Mouse (Mus musculus): ENCODE results near the gene Mpg.

Mpg gene

DNA sequence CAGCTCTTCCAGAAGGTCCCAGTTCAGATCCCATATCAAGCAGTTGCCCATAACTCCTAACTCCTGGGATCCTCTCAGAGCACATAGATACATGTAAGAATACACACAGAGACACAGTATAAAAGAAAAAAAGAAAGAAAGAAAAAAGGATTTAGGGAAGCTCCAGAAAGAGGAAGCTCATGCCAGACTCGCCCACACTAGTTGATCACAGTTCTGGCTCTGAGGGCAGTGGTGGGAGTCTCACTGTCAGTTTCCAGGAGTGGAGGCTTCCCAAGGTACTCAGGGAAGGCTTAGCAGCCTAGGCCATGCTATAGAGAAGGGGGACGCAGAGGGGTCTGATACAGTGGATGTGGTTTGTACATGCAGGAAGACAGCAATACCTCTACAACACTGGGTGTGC is 4.8 kb downstream of the Mpg start:
- no peak for DNase-seq (ENCODE audit: low read depth, low spot score)

DNA sequence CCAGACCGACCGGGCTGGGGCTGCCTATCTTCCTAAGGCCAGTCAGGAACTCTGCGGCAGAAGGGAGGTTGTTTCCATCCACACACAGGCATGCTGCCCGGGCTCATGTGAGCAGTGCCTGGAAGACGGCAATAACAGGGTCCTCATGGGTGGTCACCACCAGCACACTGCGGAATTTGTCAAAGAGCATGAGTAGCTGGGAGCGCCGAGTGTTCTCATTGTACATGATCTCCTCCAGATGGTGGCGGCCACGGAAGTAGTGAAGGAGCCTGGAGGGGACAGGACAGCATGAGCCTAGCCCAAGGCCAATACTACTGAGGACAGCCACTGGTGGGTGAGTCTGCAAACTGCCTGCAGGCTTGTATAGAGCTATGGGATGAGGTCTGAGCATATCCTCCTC is 6.5 kb downstream of the Mpg start:
- DNase-seq (ENCODE audit: low read depth, low spot score) = no peak

DNA sequence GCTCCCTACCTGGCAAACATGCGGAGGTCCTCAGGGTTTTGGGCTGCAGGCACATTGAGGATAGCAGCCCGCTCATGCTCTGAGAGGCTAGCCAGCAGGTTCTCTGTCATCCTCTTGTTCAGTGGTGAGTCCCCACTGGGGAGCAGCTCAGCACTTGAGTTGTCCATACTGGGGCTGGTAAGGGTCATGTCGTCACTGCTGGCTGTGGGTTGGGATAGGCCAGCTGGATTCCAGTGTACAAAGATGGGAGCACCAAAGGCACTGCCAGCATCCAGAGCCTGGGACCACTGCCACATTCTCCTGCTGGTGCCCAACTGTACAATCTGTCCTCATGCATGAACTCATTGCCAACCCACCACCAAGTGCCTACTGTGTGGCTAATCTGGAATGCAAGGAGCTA is 7.6 kb downstream of the Mpg start:
- DNase-seq (ENCODE audit: low read depth, low spot score) = no peak

- DNase-seq (ENCODE audit: low read depth, low spot score) = no peak
Observed at GRCm38 (mm10) chr11:32234816-32235485, 8.6 kb downstream of the Mpg start.

DNA sequence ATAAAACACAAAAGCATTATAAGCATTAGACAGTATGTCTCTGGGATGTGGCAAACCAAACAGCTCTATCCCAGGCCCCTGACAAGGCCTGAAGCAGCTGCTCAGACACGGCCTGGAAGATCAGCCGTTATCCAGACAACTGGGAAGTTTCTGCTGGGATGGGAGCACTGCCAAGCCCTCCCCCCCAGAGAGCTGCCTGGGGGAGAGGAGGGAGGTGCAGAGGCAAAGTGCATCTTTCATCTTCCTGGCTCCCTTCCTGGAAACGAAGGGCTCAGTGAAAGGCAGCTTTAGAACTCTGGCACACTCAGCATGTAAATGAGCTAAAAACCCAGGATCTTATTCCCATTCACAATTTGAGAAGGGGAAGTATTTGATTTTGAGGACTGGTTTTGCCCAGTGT is 9.3 kb downstream of the Mpg start:
- DNase-seq (ENCODE audit: low read depth, low spot score) = no peak

DNA sequence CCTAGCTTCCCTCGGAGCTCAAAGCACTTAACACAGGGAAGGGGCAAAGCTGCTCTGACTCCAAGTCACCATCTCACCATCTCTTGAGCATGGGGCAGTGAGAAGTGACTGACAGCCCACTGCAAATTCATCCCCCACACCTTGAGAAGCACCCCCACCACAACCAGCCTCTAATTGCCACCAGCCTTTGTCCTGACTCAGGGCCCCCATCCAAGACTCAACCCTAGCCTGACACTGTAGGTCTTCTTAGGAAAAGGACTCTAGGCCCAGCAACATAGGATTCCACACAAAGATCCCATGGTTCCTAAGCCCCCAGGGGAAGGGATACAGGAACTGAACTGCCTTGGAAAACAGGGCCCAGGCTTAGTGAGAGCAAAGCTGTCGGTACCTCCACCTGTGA is 9.8 kb downstream of the Mpg start:
- DNase-seq (ENCODE audit: low read depth, low spot score) = no peak

GRCm38 (mm10) chr11:32236712-32237410 is 10.6 kb downstream of the Mpg start:
- DNase-seq (ENCODE audit: low read depth, low spot score) = no peak

- DNase-seq (ENCODE audit: low read depth, low spot score) = no peak
Observed at GRCm38 (mm10) chr11:32237411-32237795, 11.1 kb downstream of the Mpg start.

DNA sequence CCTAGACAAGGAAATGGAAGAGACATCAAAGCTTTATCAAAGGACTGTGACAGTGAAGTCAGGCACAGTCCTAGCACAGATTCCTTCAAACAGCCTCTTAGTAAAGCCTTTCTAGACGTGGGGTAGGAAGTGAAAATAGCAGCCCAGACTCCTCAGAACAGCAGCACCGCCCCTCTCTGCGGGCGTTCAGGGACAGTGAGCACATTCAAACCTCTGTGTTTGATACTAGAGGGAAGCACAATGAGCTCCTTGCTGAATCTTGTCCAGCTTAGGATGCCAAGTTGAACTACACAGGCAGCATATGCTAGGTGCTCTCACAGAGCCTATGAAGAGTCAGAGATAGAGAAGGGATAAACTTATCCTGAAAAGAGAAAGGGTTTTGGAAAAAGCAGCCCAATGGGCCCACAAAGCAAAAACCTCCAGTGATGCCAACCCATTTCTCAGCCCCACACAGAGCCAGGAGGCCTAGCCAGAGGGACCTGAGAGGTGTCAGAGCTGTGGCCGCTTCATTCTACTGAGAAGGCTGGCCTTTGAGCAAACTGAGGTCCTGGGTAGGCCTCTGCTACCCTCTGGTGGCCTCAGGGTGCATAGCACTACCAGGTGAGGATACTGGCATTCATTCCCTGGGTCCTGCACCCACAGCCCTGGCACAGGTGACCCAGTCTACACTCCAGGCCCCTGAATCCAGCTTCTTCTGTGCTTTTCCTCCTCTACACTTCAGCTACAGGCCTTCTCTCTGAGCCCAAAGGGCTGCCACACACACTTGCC is 12.0 kb downstream of the Mpg start:
- DNase-seq (ENCODE audit: low read depth, low spot score) = no peak

DNA sequence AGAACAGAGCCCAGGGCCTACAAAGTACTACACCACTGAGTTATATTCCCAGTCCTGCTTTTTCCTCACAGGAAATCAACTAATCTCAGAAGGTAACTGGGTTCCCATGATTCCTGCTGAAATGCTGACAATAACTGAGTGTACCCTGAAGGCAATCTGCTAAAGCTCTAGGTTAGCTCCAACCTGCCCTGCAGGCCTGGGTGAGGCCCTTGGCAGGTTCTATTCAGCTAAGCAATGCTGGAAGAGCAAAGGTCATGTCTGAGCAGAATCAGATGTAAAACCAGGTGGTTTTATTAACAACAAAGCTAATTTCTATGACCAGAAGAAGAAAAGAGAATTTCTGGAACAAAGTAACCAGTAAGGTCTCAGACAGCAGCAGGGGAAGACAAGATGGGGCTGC is 15.1 kb downstream of the Mpg start:
- DNase-seq (ENCODE audit: low read depth, low spot score) = no peak

GRCm38 (mm10) chr11:32242209-32242608 is 15.9 kb downstream of the Mpg start:
- no peak for DNase-seq (ENCODE audit: low read depth, low spot score)

DNA sequence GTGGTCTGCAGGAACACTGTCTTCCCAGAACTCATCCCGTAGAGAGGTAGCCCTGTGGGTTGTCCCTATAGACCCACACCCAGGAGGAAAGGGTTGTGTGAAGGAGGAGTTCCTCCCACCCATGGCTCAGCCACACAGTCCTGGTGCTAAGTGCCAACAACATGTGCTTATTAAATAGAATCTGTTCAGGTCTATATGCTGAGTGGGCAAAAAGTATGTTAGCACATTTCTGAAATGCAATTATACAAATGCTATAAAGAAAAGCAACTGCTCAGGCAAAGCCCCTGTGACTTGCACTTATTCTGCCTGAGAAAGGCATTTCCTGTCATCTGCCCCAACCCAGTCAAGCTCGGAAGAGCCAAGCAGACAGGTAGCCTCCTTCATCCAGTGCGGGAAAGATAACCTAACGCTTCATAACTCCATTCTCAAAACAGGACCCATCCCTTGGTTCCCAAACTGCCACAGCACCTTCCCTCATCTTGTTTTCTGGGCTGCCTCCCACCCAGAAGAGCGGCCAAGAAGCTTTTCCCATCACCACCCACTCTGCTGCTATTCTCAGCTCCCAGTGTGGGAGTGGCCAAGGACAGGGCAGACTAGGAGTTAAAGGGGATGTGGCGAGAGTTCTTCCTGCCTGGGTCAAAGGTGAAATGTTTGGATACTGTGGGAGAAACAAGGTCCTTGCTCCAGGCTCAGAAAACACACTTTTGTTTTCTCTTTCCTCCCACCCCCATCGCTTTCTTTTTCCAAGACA is 17.1 kb downstream of the Mpg start:
- no peak for DNase-seq (ENCODE audit: low read depth, low spot score)

GRCm38 (mm10) chr11:32244064-32244463 is 17.8 kb downstream of the Mpg start:
- DNase-seq (ENCODE audit: low read depth, low spot score) = no peak

- DNase-seq (ENCODE audit: low read depth, low spot score) = no peak
Observed at GRCm38 (mm10) chr11:32244617-32245016, 18.3 kb downstream of the Mpg start.

- DNase-seq (ENCODE audit: low read depth, low spot score) = no peak
Observed at GRCm38 (mm10) chr11:32245614-32246013, 19.3 kb downstream of the Mpg start.

- no peak for DNase-seq (ENCODE audit: low read depth, low spot score)
Observed at GRCm38 (mm10) chr11:32247068-32247467, 20.8 kb downstream of the Mpg start.

GRCm38 (mm10) chr11:32248350-32248749 is 22.0 kb downstream of the Mpg start:
- DNase-seq (ENCODE audit: low read depth, low spot score) = no peak

GRCm38 (mm10) chr11:32250880-32251763 is 24.8 kb downstream of the Mpg start:
- DNase-seq (ENCODE audit: low read depth, low spot score) = no peak

GRCm38 (mm10) chr11:32253121-32253520 is 26.8 kb downstream of the Mpg start:
- no peak for DNase-seq (ENCODE audit: low read depth, low spot score)

- no peak for DNase-seq (ENCODE audit: low read depth, low spot score)
Observed at GRCm38 (mm10) chr11:32256146-32256545, 29.8 kb downstream of the Mpg start.

DNA sequence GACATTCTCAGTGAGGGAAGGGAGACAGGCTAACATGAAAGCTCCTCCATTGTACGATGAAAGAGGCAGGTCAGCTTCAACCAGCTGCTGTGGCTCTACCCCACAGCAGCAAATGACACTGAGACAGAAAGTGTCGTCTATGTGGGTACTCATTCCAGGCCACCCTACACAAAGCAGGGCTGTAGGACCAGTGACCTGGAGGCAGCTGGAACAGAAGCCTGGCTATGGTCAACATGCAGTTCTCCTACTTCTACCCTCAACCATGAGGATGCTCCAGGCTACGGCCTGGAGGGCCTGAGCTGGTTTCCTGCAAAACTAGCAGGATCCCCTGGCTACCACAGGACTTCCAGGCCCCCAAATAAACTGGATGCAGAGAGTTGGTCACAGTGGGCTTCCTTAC is 30.3 kb downstream of the Mpg start:
- DNase-seq (ENCODE audit: low read depth, low spot score) = no peak
